Mouse (Mus musculus) olfactory bulb, adult 2 months (tissue): ENCODE results near the gene Ppp1r14b.

Experiments used
- CTCF ChIP-seq: fragments of 200-500 bp; IDR thresholded peaks from 2 replicates; pipeline ENCODE4 v1.5.1; 2012; ENCODE audit warnings: low read depth, mild to moderate bottlenecking, low read length, moderate library complexity; ENCODE audit not compliant: insufficient read depth
- POLR2A ChIP-seq: fragments of 200-500 bp; IDR thresholded peaks from 2 replicates; pipeline ENCODE4 v1.6.1; 2012; ENCODE audit warnings: mild to moderate bottlenecking, low read depth, low read length, moderate library complexity; ENCODE audit not compliant: insufficient read depth

DNA sequence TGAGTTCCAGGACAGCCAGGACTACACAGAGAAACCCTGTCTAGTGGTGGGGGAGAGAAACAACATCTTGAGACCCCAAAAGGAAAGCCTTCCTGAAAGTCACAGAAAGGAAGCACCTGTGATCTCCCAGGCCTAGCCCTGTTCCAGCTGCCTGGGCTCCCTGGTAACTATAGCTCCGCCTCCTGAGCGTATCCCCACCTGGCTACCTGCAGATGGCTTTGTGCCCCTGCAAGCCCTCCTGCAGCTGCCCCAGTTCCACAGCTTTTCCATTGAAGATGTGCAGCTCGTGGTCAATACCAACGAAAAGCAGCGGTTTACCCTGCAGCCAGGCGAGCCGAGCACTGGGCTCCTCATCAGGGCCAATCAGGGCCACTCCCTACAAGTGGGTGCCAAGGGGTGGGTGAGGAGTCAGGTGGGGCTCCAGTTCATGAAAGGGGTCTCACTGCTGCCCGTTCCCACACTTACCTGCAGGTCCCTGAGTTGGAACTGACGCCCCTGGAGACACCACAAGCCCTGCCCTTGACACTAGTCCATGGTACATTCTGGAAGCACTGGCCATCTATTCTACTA, 23.0 kb downstream of the Ppp1r14b start:
- no peak for TF ChIP-seq CTCF
- TF ChIP-seq POLR2A = no peak
